Mouse (Mus musculus) forebrain, embryonic 11.5 days (tissue): Measurements from ENCODE around the gene Calr4. TPM values are rescaled to one million over a fixed set of nuclear protein-coding genes. Genes with fewer than 3 reads are reported as not detected.

Experiments
- ATAC-seq: fragments of 200-750 bp; cut with Nextera tagmentation; replicated peaks from 2 replicates; pipeline ENCODE4 v1.8.0; 2017; ENCODE audit warnings: moderate TSS enrichment; ENCODE audit not compliant: low FRiP score
- DNase-seq: peaks from one replicate; pipeline ENCODE4 v3.0.0-alpha.2; 2017; ENCODE audit warnings: low spot score
- H3K27ac ChIP-seq: fragments of 300-500 bp; sonication (generic); 2 replicates; pipeline ENCODE4 v1.5.1; 2014; ENCODE audit warnings: low read depth, low read length
- H3K27me3 ChIP-seq: fragments of 300-500 bp; sonication (generic); 2 replicates; pipeline ENCODE4 v1.6.1; 2014; ENCODE audit warnings: mild to moderate bottlenecking, low read length, mixed read lengths; ENCODE audit not compliant: control insufficient read depth, insufficient read depth
- H3K36me3 ChIP-seq: fragments of 300-500 bp; sonication (generic); 2 replicates; pipeline ENCODE4 v1.6.1; 2014; ENCODE audit warnings: mild to moderate bottlenecking, low read length, moderate library complexity, mixed read lengths; ENCODE audit not compliant: control insufficient read depth, insufficient read depth
- H3K4me1 ChIP-seq: fragments of 300-500 bp; sonication (generic); replicated peaks from 2 replicates; pipeline ENCODE4 v1.6.1; 2014; ENCODE audit warnings: low read length, mixed read lengths; ENCODE audit not compliant: control insufficient read depth, insufficient read depth
- H3K4me2 ChIP-seq: fragments of 300-500 bp; sonication (generic); 2 replicates; pipeline ENCODE4 v1.6.1; 2014; ENCODE audit warnings: low read depth, mild to moderate bottlenecking, low read length, moderate library complexity, mixed read lengths; ENCODE audit not compliant: severe bottlenecking
- H3K4me3 ChIP-seq: fragments of 300-500 bp; sonication (generic); 2 replicates; pipeline ENCODE4 v1.5.1; 2014; ENCODE audit warnings: low read depth, low read length
- H3K9ac ChIP-seq: fragments of 300-500 bp; sonication (generic); 2 replicates; pipeline ENCODE4 v1.6.1; 2014; ENCODE audit warnings: low read length
- H3K9me3 ChIP-seq: fragments of 300-500 bp; sonication (generic); 2 replicates; pipeline ENCODE4 v1.6.1; 2016; ENCODE audit warnings: low read length, mixed read lengths; ENCODE audit not compliant: control insufficient read depth
- WGBS: fragments of 180-500 bp; shearing (Covaris S2); extraction: QIAGEN DNeasy Blood & Tissue Kit; methylation state at CpG from one replicate; pipeline ENCODE4 v1.1.7; 2014; 5-methylcytosine and 5-hydroxymethylcytosine counted together
- polyA plus RNA-seq: library from polyadenylated mRNA; unstranded; fragments of >200 nt; fragmentation: Nextera tagmentation; extraction: Ambion mirVana; gene quantifications from 2 replicates; pipeline ENCODE4 v1.2.1, GENCODE M21; 2014

Gene Calr4
- polyA plus RNA-seq = 0.12 and 0.23 TPM in 2 replicates

DNA sequence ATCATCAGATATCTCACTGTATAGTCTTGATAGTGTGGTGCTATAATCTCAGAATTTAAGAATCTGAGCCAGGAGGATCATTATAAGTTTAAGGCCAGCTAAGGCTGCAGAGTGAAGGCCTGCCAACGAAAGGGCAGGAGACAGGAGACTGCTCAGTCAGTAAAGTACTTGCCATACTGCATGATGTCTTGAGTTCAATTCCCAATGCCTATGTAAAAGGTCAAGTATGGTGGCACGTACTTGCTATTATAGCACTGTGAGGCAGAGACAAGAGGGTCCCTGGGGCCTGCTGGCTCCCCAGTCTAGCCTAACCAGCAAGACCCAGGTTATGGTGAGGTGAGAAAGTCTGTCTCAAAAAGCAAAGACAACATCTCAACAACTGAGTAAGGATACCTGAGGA is at the start of gene Calr4:
TSS of gene Calr4 (plus strand) at position 301 of the 400 bp plus-strand sequence.
- Histone ChIP-seq H3K36me3 (no peaks in the 10 kb centered on the region), H3K4me2 (no peak within 1 kb of the TSS), H3K27ac (no peak within 1 kb of the TSS), H3K9ac (no peak within 1 kb of the TSS), H3K27me3 (no peaks in the 10 kb centered on the region), H3K4me1 (no peaks in the 10 kb centered on the region), H3K4me3 (no peak within 1 kb of the TSS), H3K9me3 (no peaks in the 10 kb centered on the region)
- no peak for ATAC-seq
- WGBS = 77% methylated on average over 2 of the region's 2 CpGs
- DNase-seq = no peak

DNA sequence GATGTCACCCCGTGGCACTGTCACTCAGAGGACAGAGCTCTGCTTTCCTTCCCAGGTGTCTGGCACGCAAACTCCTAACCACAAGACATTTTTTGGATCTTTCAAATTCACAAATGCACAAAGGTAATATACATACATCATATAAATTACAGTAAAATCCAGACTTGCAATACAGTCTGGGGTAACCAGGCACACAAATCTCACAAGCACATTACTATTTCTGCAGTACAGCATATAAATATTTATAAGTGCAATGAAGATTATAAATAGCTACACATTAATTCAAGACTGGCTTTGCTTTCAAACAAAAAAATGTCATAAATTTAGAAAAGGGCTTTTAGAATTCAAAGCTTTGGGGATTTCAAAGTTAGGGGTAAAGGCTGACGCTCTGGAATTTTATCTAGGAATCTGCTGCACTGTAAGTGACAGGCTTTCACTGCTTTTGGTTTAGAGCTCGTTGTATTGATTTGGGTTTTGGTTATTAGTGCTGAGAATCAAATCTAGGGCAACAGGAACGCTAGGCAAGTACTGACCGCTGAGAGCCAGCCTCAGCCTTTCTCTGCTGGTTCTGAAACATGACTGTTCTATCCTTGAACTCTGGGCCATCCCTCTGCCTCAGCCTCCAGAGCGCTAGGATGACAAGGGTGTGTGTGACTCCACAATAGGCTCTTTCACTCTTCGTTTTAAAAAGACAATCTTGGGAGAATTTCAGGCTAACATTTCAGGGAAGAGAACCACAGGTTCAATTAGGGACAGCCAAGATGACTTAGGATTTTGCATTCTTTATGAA is 48.5 kb upstream of the Calr4 start:
- H3K27me3 ChIP-seq = no peaks in the 10 kb centered on the region
- no peak overlapping the region for H3K27ac ChIP-seq
- no peaks in the 10 kb centered on the region for H3K9me3 ChIP-seq
- peak; percentile 24 for DNase-seq
- H3K4me2 ChIP-seq = no peak overlapping the region
- ATAC-seq = no peak
- no peak overlapping the region for H3K9ac ChIP-seq
- no peaks in the 10 kb centered on the region for H3K4me1 ChIP-seq
- H3K4me3 ChIP-seq = no peak overlapping the region
- H3K36me3 ChIP-seq = no peaks in the 10 kb centered on the region
- WGBS = 91% methylated on average over 8 of the region's 8 CpGs

DNA sequence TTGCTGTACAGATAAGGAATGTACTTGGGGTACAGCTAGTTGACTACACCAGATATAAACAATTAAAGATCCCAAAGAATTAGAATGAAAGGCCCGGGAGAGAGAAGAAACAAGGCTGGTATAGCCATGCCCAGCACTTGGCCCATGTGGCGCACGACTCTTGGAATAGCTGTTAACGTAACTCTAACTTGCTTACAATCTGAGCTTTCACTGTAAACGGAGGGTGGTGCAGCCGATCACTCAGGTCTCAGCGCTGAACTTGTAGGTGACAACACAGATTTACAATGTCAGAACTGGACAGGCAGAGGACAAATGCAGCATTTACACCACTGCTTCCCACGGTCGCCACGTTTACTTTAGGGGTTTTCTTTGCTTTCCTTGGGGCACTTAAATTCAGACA is 42.7 kb upstream of the Calr4 start:
- 86% methylated on average over 10 of the region's 10 CpGs for WGBS
- Histone ChIP-seq H3K9ac (no peak overlapping the region), H3K27ac (no peak overlapping the region), H3K4me1 (peaks cover 2% of the 10 kb centered on the region; the same call in 1 of the 2 replicates), H3K4me3 (no peak overlapping the region), H3K9me3 (no peaks in the 10 kb centered on the region), H3K27me3 (no peaks in the 10 kb centered on the region), H3K36me3 (no peaks in the 10 kb centered on the region), H3K4me2 (no peak overlapping the region)
- DNase-seq = no peak
- no peak for ATAC-seq

DNA sequence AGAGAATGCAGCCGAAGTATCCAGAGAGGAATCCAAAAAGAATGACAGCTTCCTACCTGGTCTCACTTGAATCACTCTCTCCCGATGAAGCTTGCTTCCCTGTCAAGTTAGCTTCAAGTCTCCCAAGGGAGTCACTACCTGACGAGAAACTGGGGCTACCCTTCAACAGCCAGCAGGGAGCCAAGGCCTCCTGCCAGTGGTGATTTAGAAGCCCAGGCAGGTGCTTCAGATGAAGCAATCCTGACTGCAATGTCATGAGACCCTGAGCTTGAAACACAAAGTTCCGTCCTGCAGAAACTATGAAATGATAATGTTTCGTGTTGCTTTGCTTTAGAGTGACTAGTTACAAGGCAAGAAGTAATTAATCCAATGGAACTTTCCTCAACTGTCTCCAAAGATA is 40.4 kb upstream of the Calr4 start:
- Histone ChIP-seq H3K9me3 (no peaks in the 10 kb centered on the region), H3K4me1 (peaks cover 2% of the 10 kb centered on the region; the same call in 1 of the 2 replicates), H3K27me3 (no peaks in the 10 kb centered on the region), H3K9ac (no peak overlapping the region), H3K27ac (no peak overlapping the region), H3K4me3 (no peak overlapping the region), H3K4me2 (no peak overlapping the region), H3K36me3 (no peaks in the 10 kb centered on the region)
- ATAC-seq (no peak), DNase-seq (no peak)
- 83% methylated on average over 5 of the region's 5 CpGs for WGBS

DNA sequence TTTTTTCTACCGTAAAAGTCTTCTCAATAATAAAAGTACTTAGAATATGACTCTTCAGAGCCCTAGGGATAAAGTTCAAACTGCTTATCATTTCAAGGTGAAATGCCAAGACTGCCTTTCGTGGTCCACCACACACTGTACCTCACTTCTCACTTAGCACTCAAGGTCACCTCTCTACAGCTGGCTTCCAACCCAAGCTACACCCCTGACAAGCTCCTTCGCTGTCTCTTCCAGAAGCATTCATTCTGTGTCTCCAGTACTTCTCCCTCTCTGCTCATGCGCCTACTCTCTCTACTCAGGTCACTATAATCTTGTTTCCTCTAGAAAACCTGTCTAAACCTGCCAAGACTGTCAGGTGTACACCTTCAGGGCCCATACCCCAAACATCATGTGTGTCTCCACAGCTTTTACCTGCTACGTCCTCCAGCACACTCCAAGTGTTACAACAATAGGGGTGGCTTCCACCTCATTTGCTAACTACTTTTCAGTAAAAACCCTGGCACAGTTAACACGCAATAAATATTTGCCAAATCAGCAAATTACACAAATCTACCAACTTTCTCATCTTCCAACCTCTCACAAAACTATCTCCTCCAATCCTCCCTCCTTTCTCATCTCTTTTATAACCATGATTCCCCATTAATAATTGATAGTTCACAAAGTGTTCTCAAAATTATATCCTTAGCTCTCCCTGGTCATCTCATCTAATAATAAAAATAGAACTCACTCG is 38.2 kb upstream of the Calr4 start:
- 93% methylated on average over 7 of the region's 7 CpGs for WGBS
- no peak overlapping the region for H3K4me3 ChIP-seq
- DNase-seq = no peak

DNA sequence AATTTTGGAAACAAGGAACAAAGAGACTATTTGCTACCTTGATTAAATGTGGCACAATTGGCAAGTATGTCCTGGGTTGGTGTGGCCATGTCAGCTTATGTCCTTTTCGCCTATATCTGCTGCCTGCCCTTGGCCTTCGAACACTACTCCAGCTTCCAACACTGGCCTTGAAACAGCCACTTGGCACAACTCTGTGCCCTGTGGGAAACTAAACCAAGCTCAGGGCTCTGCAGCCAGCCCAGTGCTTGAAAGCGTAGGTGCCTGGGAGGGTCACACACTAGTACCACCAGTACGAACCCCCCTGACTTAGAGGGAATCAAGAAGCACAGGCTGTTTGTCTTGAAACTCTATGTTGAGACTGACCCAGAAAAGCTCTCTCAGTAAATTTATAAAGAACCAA is 35.2 kb upstream of the Calr4 start:
- H3K4me3 ChIP-seq = no peak overlapping the region
- 95% methylated on average over 4 of the region's 4 CpGs for WGBS
- no peak overlapping the region for H3K9ac ChIP-seq
- H3K4me2 ChIP-seq = no peak overlapping the region
- H3K27me3 ChIP-seq = no peaks in the 10 kb centered on the region
- DNase-seq = no peak
- no peaks in the 10 kb centered on the region for H3K36me3 ChIP-seq
- no peak overlapping the region for H3K27ac ChIP-seq
- H3K4me1 ChIP-seq = 0 out of 2 replicates have a peak, but pooled peaks cover 6% of the 10 kb centered on the region
- no peak for ATAC-seq
- no peaks in the 10 kb centered on the region for H3K9me3 ChIP-seq

More for the DNA sequence above, 38.2 kb upstream of the Calr4 start:
- H3K4me1 ChIP-seq = peaks cover 6% of the 10 kb centered on the region; the same call in 1 of the 2 replicates
- no peaks in the 10 kb centered on the region for H3K36me3 ChIP-seq
- no peak overlapping the region for H3K4me2 ChIP-seq
- ATAC-seq = no peak
- H3K9ac ChIP-seq = no peak overlapping the region
- no peaks in the 10 kb centered on the region for H3K9me3 ChIP-seq
- no peaks in the 10 kb centered on the region for H3K27me3 ChIP-seq
- no peak overlapping the region for H3K27ac ChIP-seq

DNA sequence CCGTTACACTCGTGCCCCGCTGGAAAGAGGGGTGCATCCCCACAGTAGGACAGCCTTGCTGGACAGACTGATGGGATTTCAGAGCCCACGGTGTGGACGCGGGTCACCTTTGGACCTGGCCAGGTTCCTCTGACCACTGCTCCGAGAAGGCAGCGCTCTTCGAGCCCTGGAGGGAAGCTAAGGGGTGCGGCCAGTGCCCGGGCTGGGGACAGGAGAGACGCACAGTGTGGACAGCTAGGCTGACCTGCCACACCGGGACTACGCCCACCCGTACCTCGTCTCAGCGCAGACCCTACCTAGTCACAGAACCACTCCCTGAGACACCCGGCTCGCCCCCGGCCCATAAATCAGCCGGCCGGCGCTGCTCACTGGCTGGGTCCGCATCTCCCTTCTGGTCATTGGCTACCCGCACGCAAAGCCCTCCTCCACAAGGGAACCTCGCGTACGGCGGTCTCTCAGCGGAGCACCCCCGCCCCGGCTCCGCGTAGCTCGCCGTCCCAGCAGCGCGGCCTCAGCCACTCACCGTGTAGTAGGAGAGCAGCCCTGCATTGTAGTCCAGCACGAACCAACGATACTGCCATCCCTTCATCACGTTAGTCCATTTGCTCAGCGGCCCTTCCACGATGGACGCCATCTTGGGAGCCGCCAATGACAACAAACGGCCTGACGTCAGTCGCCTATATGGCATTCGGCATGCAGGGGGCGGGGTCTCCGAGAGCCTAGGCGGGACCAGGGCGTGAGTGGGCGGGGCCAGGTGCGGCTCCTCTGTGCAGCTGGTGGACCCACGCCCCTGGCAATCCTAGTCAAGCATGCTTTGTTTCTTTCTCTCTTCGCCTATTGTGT is 32.5 kb upstream of the Calr4 start, which contains the start of gene Osbpl9:
TSS of gene Osbpl9 (minus strand) at position 691 of the 843 bp plus-strand sequence.
- peak within 1 kb of the TSS; percentile 97 for H3K4me2 ChIP-seq

DNA sequence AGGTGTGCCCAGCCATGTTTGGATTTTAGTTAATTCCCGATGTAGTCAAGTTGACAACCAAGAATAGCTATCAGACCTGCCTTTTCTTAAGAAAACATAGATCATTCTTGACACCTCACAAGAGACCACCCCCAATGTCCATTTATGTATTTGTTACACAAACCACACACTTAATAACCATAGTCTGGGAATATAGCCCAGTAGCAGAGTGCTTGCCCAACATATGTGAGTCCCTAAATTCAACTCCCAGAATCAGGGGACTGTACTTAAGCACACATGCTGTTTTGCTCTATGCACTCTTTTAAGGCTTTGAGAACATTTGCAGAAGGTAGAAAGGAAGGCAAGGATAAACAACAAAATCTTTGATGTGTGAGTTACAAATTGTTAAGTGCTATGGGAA is 30.4 kb upstream of the Calr4 start:
- Histone ChIP-seq H3K27me3 (no peaks in the 10 kb centered on the region), H3K4me2 (no peak overlapping the region), H3K27ac (no peak overlapping the region), H3K9me3 (no peaks in the 10 kb centered on the region), H3K4me1 (0 out of 2 replicates have a peak, but pooled peaks cover 6% of the 10 kb centered on the region), H3K36me3 (no peaks in the 10 kb centered on the region), H3K9ac (no peak overlapping the region), H3K4me3 (no peak overlapping the region)
- DNase-seq = no peak
- ATAC-seq = no peak
- WGBS = 91% methylated on average over 1 of the region's 1 CpGs

More for the DNA sequence above, 32.5 kb upstream of the Calr4 start, which contains the start of gene Osbpl9:
- Histone ChIP-seq H3K4me1 (0 out of 2 replicates have a peak, but pooled peaks cover 6% of the 10 kb centered on the region), H3K4me3 (peak within 1 kb of the TSS; percentile 82), H3K36me3 (no peaks in the 10 kb centered on the region), H3K27ac (peak within 1 kb of the TSS; percentile 92), H3K9me3 (no peaks in the 10 kb centered on the region), H3K27me3 (no peaks in the 10 kb centered on the region), H3K9ac (peak within 1 kb of the TSS; percentile 77)
- DNase-seq (peak; percentile 100), ATAC-seq (peak; percentile 99)
- WGBS = under 1% methylated on average over 59 of the region's 59 CpGs
